Mouse (Mus musculus): ENCODE data around the gene Gm10577. TPM values are rescaled to one million over a fixed set of nuclear protein-coding genes. Genes with fewer than 3 reads are reported as not detected.

The Gm10577 gene
- total and polyA plus RNA-seq, 3 experiments: not detected

DNA sequence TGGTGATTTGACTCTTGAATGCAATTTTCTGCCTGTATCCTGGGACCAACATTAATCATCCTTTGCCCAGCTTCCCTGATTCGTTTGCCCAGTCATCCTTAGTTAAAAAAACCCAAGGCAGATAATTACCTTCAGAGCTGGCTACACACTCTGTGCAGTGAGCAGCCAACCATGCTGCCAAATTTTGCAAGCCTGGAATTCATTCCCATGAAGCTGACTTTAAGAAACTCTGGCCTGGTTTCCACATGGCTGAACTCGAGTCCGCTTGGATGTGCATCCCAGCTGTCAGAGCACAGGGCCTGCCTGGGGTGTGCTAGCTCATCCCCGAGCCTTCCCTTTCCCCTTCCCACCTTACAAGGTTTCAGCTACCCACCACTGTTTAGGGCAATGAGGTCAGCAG lies 29.5 kb downstream of the Gm10577 start:
- Histone ChIP-seq H3K27ac (ENCODE audit: insufficient read depth, low read depth) (no peak overlapping the region), H3K4me1 (ENCODE audit: control insufficient read depth in 1 of 2, insufficient read depth in 2 of 2) (no peaks in the 10 kb centered on the region), H3K9me3 (replicated peaks; ENCODE audit: low read length) (no peaks in the 10 kb centered on the region), H3K4me2 (ENCODE audit: insufficient read depth, low read depth, poor library complexity, severe bottlenecking) (no peak overlapping the region), H3K27me3 (replicated peaks) (peaks cover 2% of the 10 kb centered on the region), H3K9ac (ENCODE audit: insufficient read depth, low read depth) (no peak overlapping the region), H3K4me3 (replicated peaks in 1 of 3; ENCODE audit: low read depth in 2 of 3, low read length in 2 of 3, poor library complexity in 1 of 3) (no peak overlapping the region), H3K36me3 (replicated peaks in 1 of 2; ENCODE audit: control insufficient read depth in 1 of 2, insufficient read depth in 1 of 2, low read length in 1 of 2) (no peaks in the 10 kb centered on the region), H3K79me2 (replicated peaks; ENCODE audit: control insufficient read depth, extremely low read depth, insufficient read depth, poor library complexity, severe bottlenecking) (no peaks in the 10 kb centered on the region)
- no peak for DNase-seq (ENCODE audit: extremely low read depth)
- in situ Hi-C loops (cut with MboI; ENCODE audit: low pct_ligation_motif_present, low pct_unique_long_range_greater_than_20kb, low sequenced_read_pairs): loop anchor here (10.0 kb wide), 1 partner anchor 154 kb away; no protein-coding TSS in a partner anchor
- no peak for TF ChIP-seq CTCF (conservative IDR thresholded peaks at IDR 0.05 in 1 of 2, IDR thresholded peaks at IDR 0.05 in 1 of 2; ENCODE audit: low read depth in 2 of 2, low read length in 2 of 2)
- TF ChIP-seq RAD21 (IDR thresholded peaks at IDR 0.05; ENCODE audit: low read depth, low read length): no peak
- no peak for TF ChIP-seq JUN (IDR thresholded peaks at IDR 0.05; ENCODE audit: insufficient read depth, low read depth, low read length)
- TF ChIP-seq JUND (conservative IDR thresholded peaks at IDR 0.05; ENCODE audit: low read depth, low read length): no peak
- no peak for TF ChIP-seq RCOR1 (conservative IDR thresholded peaks at IDR 0.05; ENCODE audit: low read depth, low read length)
- no peak for TF ChIP-seq KAT2A (IDR thresholded peaks at IDR 0.05; ENCODE audit: insufficient replicate concordance, low read length)
- no peak for TF ChIP-seq UBTF (IDR thresholded peaks at IDR 0.05; ENCODE audit: low read depth, low read length)
- TF ChIP-seq MAZ (IDR thresholded peaks at IDR 0.05; ENCODE audit: low read depth, low read length): no peak
- dilution Hi-C loops (cut with MboI; ENCODE audit: extremely low pct_ligation_motif_present, extremely low pct_unique_long_range_greater_than_20kb, low sequenced_read_pairs): no loop called here

- DNase-seq (ENCODE audit: extremely low read depth): peak; percentile 52
- Histone ChIP-seq H3K9ac (ENCODE audit: insufficient read depth, low read depth) (no peak overlapping the region), H3K79me2 (replicated peaks; ENCODE audit: control insufficient read depth, extremely low read depth, insufficient read depth, poor library complexity, severe bottlenecking) (no peaks in the 10 kb centered on the region), H3K36me3 (replicated peaks in 1 of 2; ENCODE audit: control insufficient read depth in 1 of 2, insufficient read depth in 1 of 2, low read length in 1 of 2) (no peaks in the 10 kb centered on the region), H3K27me3 (replicated peaks) (peaks cover 3% of the 10 kb centered on the region), H3K4me1 (ENCODE audit: control insufficient read depth in 1 of 2, insufficient read depth in 2 of 2) (no peaks in the 10 kb centered on the region), H3K27ac (ENCODE audit: insufficient read depth, low read depth) (no peak overlapping the region), H3K4me3 (replicated peaks in 1 of 3; ENCODE audit: low read depth in 2 of 3, low read length in 2 of 3, poor library complexity in 1 of 3) (no peak overlapping the region), H3K9me3 (replicated peaks; ENCODE audit: low read length) (no peaks in the 10 kb centered on the region), H3K4me2 (ENCODE audit: insufficient read depth, low read depth, poor library complexity, severe bottlenecking) (no peak overlapping the region)
- TF ChIP-seq NELFE (IDR thresholded peaks at IDR 0.05; ENCODE audit: low read depth, low read length) (no peak), TBP (conservative IDR thresholded peaks at IDR 0.05; ENCODE audit: low read depth, low read length) (no peak), CHD1 (IDR thresholded peaks at IDR 0.05; ENCODE audit: low read depth, low read length) (no peak), CTCF (conservative IDR thresholded peaks at IDR 0.05 in 1 of 2, IDR thresholded peaks at IDR 0.05 in 1 of 2; ENCODE audit: low read depth in 2 of 2, low read length in 2 of 2) (peak in 1 of 2 experiments; percentile 65; a peak in 2 of 4 replicates), CHD2 (IDR thresholded peaks at IDR 0.05; ENCODE audit: low read length) (no peak), E2F4 (IDR thresholded peaks at IDR 0.05; ENCODE audit: insufficient replicate concordance, low read depth, low read length) (no peak), JUN (IDR thresholded peaks at IDR 0.05; ENCODE audit: insufficient read depth, low read depth, low read length) (no peak), RAD21 (IDR thresholded peaks at IDR 0.05; ENCODE audit: low read depth, low read length) (peak; percentile 29), MEF2A (IDR thresholded peaks at IDR 0.05; ENCODE audit: borderline replicate concordance, low read depth, low read length) (no peak), MAX (IDR thresholded peaks at IDR 0.05; ENCODE audit: low read length) (no peak), SMC3 (IDR thresholded peaks at IDR 0.05; ENCODE audit: low read depth, low read length) (peak; percentile 62), ETS1 (conservative IDR thresholded peaks at IDR 0.05; ENCODE audit: low read depth, low read length) (no peak), ZMIZ1 (IDR thresholded peaks at IDR 0.05; ENCODE audit: low read depth, low read length) (no peak), SIN3A (IDR thresholded peaks at IDR 0.05; ENCODE audit: low read length) (no peak), USF2 (conservative IDR thresholded peaks at IDR 0.05; ENCODE audit: low read depth, low read length) (no peak), ZC3H11A (IDR thresholded peaks at IDR 0.05; ENCODE audit: low read depth, low read length) (no peak), ZNF384 (IDR thresholded peaks at IDR 0.05; ENCODE audit: low read depth, low read length) (peak; percentile 84)
- dilution Hi-C loops (cut with MboI; ENCODE audit: extremely low pct_ligation_motif_present, extremely low pct_unique_long_range_greater_than_20kb, low sequenced_read_pairs): no loop called here
- in situ Hi-C loops (cut with MboI; ENCODE audit: low pct_ligation_motif_present, low pct_unique_long_range_greater_than_20kb, low sequenced_read_pairs): no loop called here
Observed at GRCm38 (mm10) chr4:100988231-100988799, 32.2 kb downstream of the Gm10577 start.

Data from CH12.LX (cell line).